ENCODE assay signal across 17 mouse cellular contexts in the genomic region with DNA sequence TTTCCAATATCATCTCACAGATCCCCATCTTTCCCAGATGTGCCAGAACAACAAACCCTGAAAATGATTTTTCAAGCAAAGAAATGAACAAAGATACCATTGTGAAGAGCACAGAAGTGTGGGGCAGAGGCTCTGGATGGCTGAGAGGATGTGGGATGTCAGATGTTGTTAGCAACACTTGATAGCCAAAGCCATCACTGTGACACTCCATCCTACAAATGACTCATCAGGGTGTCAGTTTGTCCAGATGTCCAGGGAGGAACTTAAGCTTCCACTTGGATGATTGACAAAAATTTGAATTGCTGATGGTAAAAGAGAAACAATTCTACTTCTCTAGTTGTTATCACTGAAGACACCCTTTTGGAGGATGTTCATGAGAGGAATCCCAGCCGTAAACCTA.
DNase-seq lines count a peak whose midpoint lies in the region; ATAC-seq lines count a peak whose summit lies in the region.
"Had no signal": no experiment of that assay in that cellular context is flagged by ENCODE, and none has a peak within 500 bp of the region (broad histone marks: within the 10 kb centered on the region; RNA-seq: fewer than 3 reads in every experiment).

No protein-coding gene starts in this region.

- peak; percentile 48 for DNase-seq in 3134 (ENCODE audit: extremely low read depth, insufficient read length, low spot score)
- DNase-seq in 3T3-L1 (ENCODE audit: low read depth, low spot score), result peak; percentile 81
- peak; percentile 72 for DNase-seq in Muller cell, postnatal 12 days (ENCODE audit: inconsistent ontology term)
- no peak for DNase-seq in right cerebral cortex, adult 18-20 months
- no peak for DNase-seq in cerebellum, adult 8-10 months
- DNase-seq: adrenal gland, adult 8-10 months; adrenal gland, postnatal 25 days; B cell, adult 2 months; cerebellum, adult 11-12 months; cerebellum, adult 9-10 months; cerebellum, postnatal 36 days; embryo, embryonic 11 days; gastrocnemius, adult 2 months; gastrocnemius, postnatal 14 days; heart, adult 11 months had no signal

- ATAC-seq in CD4-positive, CD25-positive, alpha-beta regulatory T cell, adult 4 months, result no peak
- ATAC-seq: intestine, postnatal 0 days had no signal

Comparison
In these comparisons a context has a peak if more than half of its experiments do, and no peak if none do; other contexts are left out.
1. DNase-seq: peak in 3134 (single experiment), 3T3-L1 (single experiment) and Muller cell, postnatal 12 days (single experiment); none in right cerebral cortex, adult 18-20 months (single experiment) and cerebellum, adult 8-10 months (single experiment).